Mouse (Mus musculus) brown adipose tissue, adult 24 weeks (tissue): ENCODE measurements around the gene Syp. TPM values are rescaled to one million over a fixed set of nuclear protein-coding genes. Genes with fewer than 3 reads are reported as not detected.
A peak's percentile ranks its signal among the peaks of the same experiment; 100 is the strongest.

ENCODE experiments used
- H3K27ac ChIP-seq: fragments of 200-500 bp; replicated peaks from 2 replicates; pipeline ENCODE4 v1.5.1; 2012; ENCODE audit warnings: low read depth, mild to moderate bottlenecking, low read length
- H3K4me1 ChIP-seq: fragments of 200-500 bp; 2 replicates; pipeline ENCODE4 v1.6.1; 2012; ENCODE audit warnings: low read length, mixed read lengths; ENCODE audit not compliant: control insufficient read depth, insufficient read depth, insufficient read length
- H3K4me3 ChIP-seq: fragments of 200-500 bp; 2 replicates; pipeline ENCODE4 v1.5.1; 2012; ENCODE audit warnings: low read depth, mild to moderate bottlenecking, low read length, moderate library complexity; ENCODE audit not compliant: insufficient read depth
- polyA plus RNA-seq: library from polyadenylated mRNA; stranded (reverse); fragments of >200 nt; gene quantifications from 2 replicates; pipeline ENCODE4 v1.2.4, GENCODE M21; 2012; ENCODE audit not compliant: missing spikeins, insufficient read depth, insufficient read length

The Syp gene
- 13.0 and 15.6 TPM in 2 replicates for polyA plus RNA-seq

- Histone ChIP-seq H3K4me3 (peak within 1 kb of the TSS; percentile 60), H3K4me1 (no peaks in the 10 kb centered on the region), H3K27ac (no peak within 1 kb of the TSS; the same call in 1 of the 2 replicates)
Observed at GRCm38 (mm10) chrX:7638401-7639091, at the start of gene Syp. Syp (plus strand) TSS chrX:7638471.

DNA sequence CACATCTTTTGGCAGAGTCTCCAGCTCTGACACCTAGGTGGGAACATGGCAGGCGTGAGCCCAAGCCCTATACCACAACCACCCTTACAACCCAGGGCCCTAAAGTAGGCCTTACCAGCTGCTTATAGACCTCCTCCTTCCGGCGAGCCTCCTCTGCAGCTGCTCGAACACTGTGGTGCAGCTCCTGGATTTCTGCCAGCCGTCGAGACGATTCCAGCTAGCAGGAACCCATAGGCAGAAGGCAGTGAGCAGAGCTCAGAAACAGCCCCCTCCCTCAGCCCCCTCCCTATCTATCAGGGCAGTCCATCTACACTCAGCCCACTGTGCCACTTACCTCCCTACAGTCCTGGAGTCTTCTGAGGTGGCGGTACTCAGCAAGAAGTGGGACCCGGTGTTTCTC is 42.9 kb upstream of the Syp start:
- Histone ChIP-seq H3K4me1 (no peaks in the 10 kb centered on the region), H3K4me3 (no peak overlapping the region), H3K27ac (no peak overlapping the region)

GRCm38 (mm10) chrX:7604004-7604403 is 34.3 kb upstream of the Syp start:
- Histone ChIP-seq H3K4me1 (no peaks in the 10 kb centered on the region), H3K27ac (no peak overlapping the region), H3K4me3 (no peak overlapping the region)

GRCm38 (mm10) chrX:7604879-7605574 is 33.2 kb upstream of the Syp start, which contains the start of gene Ccdc22:
Ccdc22 (minus strand) TSS chrX:7605517.
- Histone ChIP-seq H3K4me1 (no peaks in the 10 kb centered on the region), H3K27ac (no peak within 1 kb of the TSS), H3K4me3 (peak within 1 kb of the TSS; percentile 79)

- Histone ChIP-seq H3K4me3 (no peak overlapping the region), H3K4me1 (no peaks in the 10 kb centered on the region), H3K27ac (no peak overlapping the region)
Observed at GRCm38 (mm10) chrX:7605575-7605941, 32.7 kb upstream of the Syp start.

GRCm38 (mm10) chrX:7606783-7607182 is 31.5 kb upstream of the Syp start, which contains the start of gene Cacna1f:
Cacna1f (plus strand) TSS chrX:7607083.
- no peak within 1 kb of the TSS for H3K4me3 ChIP-seq
- H3K4me1 ChIP-seq: no peaks in the 10 kb centered on the region

GRCm38 (mm10) chrX:7610035-7610434 is 28.2 kb upstream of the Syp start:
- Histone ChIP-seq H3K4me3 (no peak overlapping the region; the same call in 1 of the 2 replicates), H3K4me1 (no peaks in the 10 kb centered on the region), H3K27ac (no peak overlapping the region)

More at GRCm38 (mm10) chrX:7606783-7607182, 31.5 kb upstream of the Syp start, which contains the start of gene Cacna1f:
- no peak within 1 kb of the TSS for H3K27ac ChIP-seq

DNA sequence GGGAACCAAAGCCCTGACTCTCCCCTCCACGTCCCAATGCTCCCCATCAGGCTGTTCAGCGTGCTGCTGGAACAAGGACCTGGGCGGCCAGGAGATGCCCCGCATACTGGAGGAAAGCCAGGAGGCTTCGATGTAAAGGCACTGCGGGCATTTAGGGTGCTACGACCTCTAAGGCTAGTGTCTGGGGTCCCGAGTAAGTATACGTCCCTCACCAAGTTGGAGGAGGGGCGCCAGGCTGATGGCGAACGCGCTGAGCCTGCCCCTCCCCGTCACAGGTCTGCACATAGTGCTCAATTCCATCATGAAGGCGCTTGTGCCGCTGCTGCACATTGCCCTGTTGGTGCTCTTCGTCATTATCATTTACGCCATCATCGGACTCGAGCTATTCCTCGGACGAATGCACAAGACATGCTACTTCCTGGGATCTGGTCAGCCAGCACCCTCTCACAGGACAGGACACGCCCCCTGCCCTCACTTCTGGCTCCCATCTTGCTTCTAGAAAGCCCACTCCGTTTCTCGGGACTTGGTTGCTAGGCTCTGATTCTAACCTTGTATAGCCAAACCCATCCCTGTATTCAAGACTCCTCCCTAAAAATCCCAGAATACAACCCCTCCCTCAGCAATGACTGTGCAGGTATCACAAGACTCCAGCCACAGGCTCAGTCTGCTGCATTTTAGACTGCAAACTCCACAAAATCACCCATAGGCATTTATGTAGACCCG is 27.6 kb upstream of the Syp start:
- Histone ChIP-seq H3K4me3 (peak overlapping the region; percentile 3; the same call in 1 of the 2 replicates), H3K27ac (no peak overlapping the region), H3K4me1 (no peaks in the 10 kb centered on the region)

- Histone ChIP-seq H3K4me1 (no peaks in the 10 kb centered on the region), H3K27ac (no peak overlapping the region), H3K4me3 (no peak overlapping the region)
Observed at GRCm38 (mm10) chrX:7617889-7618551, 20.3 kb upstream of the Syp start.

GRCm38 (mm10) chrX:7632560-7632959 is 5.7 kb upstream of the Syp start:
- Histone ChIP-seq H3K4me1 (no peaks in the 10 kb centered on the region), H3K27ac (no peak overlapping the region), H3K4me3 (no peak overlapping the region)

DNA sequence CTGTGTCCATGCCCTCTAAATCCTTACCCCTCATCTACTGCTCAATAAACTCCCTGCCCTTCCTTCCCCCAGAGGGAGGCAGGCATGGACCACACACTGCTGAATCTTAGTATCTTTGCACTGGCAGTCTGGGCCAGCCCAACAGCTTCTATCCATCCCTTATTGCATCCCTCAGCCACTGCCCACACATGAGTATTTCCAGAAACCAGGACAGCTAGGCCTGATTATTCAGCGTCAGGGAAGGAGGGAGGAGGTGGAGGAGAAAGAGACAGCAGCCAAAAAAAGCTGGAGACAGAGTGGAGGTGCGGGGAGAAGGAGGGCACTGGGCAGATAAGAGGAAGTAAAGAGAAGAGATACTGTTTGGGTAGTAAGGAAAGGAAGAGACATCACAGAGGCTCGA is 3.2 kb upstream of the Syp start:
- Histone ChIP-seq H3K27ac (no peak overlapping the region), H3K4me3 (no peak overlapping the region), H3K4me1 (no peaks in the 10 kb centered on the region)

- H3K4me3 ChIP-seq: no peak overlapping the region
- no peaks in the 10 kb centered on the region for H3K4me1 ChIP-seq
- H3K27ac ChIP-seq: no peak overlapping the region
Observed at GRCm38 (mm10) chrX:7639536-7640325, 1.5 kb downstream of the Syp start.

DNA sequence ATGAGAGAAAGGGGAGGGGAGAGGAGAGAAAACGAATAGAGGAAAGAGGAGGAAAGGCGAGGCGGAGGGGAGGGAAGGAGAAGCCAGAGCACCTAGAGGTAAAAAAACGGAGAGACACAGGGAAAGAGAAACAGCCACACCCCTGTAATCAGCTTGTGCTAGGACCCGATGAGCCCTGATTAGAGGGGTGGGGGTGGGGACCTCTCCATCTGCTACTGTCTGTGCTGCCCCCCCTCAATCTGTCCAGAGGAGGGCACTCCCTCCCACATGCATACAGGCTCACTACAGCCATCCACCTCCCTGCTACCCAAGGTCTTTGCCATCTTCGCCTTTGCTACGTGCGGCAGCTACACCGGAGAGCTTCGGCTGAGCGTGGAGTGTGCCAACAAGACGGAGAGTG is 2.5 kb downstream of the Syp start:
- Histone ChIP-seq H3K4me1 (no peaks in the 10 kb centered on the region), H3K4me3 (no peak overlapping the region), H3K27ac (no peak overlapping the region)

GRCm38 (mm10) chrX:7645349-7645748 is 7.1 kb downstream of the Syp start:
- Histone ChIP-seq H3K27ac (no peak overlapping the region), H3K4me1 (no peaks in the 10 kb centered on the region), H3K4me3 (no peak overlapping the region)
